In the genomic region with DNA sequence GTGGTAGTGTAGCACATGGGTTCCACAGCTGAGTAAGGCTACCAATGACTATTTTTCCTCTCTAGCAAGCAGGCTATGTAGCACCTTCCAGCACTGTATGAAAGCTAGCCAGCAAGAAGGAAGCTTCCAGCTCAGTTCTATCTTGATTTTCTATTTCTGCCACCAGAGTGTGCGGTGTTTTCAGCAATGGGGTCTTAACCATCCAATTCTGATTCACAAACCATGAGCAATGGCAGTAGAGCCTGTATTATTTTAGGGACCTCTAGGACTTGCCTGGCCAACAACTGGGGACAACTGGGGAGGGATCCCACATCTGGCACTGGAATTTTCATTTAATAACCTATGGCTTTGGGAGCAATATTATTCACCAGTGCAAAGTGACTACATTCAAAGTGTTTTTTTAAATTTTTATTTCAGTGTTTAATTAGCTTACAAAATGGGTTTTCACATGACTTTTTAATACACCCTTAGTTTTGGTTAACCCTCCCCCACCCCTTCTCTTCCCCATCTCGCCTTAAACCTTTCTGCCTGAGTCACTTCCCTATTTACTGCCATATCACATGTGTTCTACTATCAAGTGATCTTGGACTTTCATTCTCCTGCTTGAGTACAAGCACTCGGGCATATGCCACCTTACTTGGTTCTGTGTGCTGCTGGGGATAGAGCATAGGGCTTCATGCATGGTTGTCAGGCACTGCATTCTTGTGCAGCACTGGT, we compare ENCODE assay signal across 17 mouse cellular contexts. TPM values are rescaled to one million over a fixed set of nuclear protein-coding genes. Genes with fewer than 3 reads are reported as not detected.
DNase-seq lines count a peak whose midpoint lies in the region; ATAC-seq and TF ChIP-seq lines count a peak whose summit lies in the region.
"Had no signal": no experiment of that assay in that cellular context is flagged by ENCODE, and none has a peak within 500 bp of the region (broad histone marks: within the 10 kb centered on the region; RNA-seq: fewer than 3 reads in every experiment).

No protein-coding gene starts in this region.

- H3K9ac ChIP-seq in hindbrain, postnatal 0 days (replicated peaks; ENCODE audit: low read length) = no peak overlapping the region
- H3K9ac ChIP-seq: embryonic facial prominence, embryonic 12.5 days had no signal

- H3K9me3 ChIP-seq in hindbrain, postnatal 0 days (ENCODE audit: low read length) = no peaks in the 10 kb centered on the region
- H3K9me3 ChIP-seq: embryonic facial prominence, embryonic 12.5 days; hindbrain, embryonic 10.5 days had no signal

- H3K36me3 ChIP-seq in hindbrain, postnatal 0 days (ENCODE audit: insufficient read depth, low read length) = no peaks in the 10 kb centered on the region
- H3K36me3 ChIP-seq: embryonic facial prominence, embryonic 12.5 days; hindbrain, embryonic 10.5 days had no signal

- H3K4me2 ChIP-seq in hindbrain, postnatal 0 days (ENCODE audit: low read depth, low read length) = no peak overlapping the region
- H3K4me2 ChIP-seq: embryonic facial prominence, embryonic 12.5 days had no signal

- no peaks in the 10 kb centered on the region for H3K27me3 ChIP-seq in hindbrain, postnatal 0 days (ENCODE audit: insufficient read depth, low read length)
- H3K27me3 ChIP-seq: embryonic facial prominence, embryonic 12.5 days; Patski had no signal

- no peak overlapping the region for H3K4me3 ChIP-seq in hindbrain, postnatal 0 days (ENCODE audit: low read length)
- H3K4me3 ChIP-seq: embryonic facial prominence, embryonic 12.5 days; heart, adult 2 months; hindbrain, embryonic 10.5 days had no signal

- H3K27ac ChIP-seq in hindbrain, postnatal 0 days = no peak overlapping the region
- H3K27ac ChIP-seq: heart, adult 2 months; hindbrain, embryonic 10.5 days had no signal

- no peak for TF ChIP-seq CTCF in hindbrain, postnatal 0 days (IDR thresholded peaks at IDR 0.05; ENCODE audit: low read depth)

- ATAC-seq in frontal cortex, adult (ENCODE audit: low TSS enrichment) = peak; percentile 38; the same call in 1 of the 2 replicates
- ATAC-seq in hematopoietic stem cell, adult 5-6 weeks (replicated peaks in 1 of 2; ENCODE audit: insufficient read depth in 1 of 2, low FRiP score in 2 of 2, low TSS enrichment in 1 of 2, low read depth in 1 of 2, poor library complexity in 2 of 2, severe bottlenecking in 2 of 2) = peak; percentile 83 to 90
- ATAC-seq in megakaryocyte-erythroid progenitor cell, adult 5-6 weeks (replicated peaks; ENCODE audit: low FRiP score, low TSS enrichment, poor library complexity, severe bottlenecking) = 0 out of 2 replicates have a peak, but pooled peaks have one; percentile 43
- no peak for ATAC-seq in hindbrain, postnatal 0 days
- ATAC-seq: forebrain, embryonic 16.5 days had no signal

- 92% methylated on average over 3 of the region's 3 CpGs for WGBS in hindbrain, postnatal 0 days

- H3K4me1 ChIP-seq in hindbrain, postnatal 0 days (ENCODE audit: insufficient read depth, low read length) = no peaks in the 10 kb centered on the region

- DNase-seq in frontal cortex, postnatal 36 days (ENCODE audit: low spot score in 2 of 2) = no peak
- peak; percentile 77 for DNase-seq in A20 (ENCODE audit: low read depth, low spot score)
- DNase-seq in ovary, postnatal 36 days (ENCODE audit: low spot score) = no peak
- DNase-seq in layer of hippocampus, adult 11-12 months (ENCODE audit: low spot score) = no peak
- no peak for DNase-seq in hindbrain, postnatal 0 days (ENCODE audit: low spot score)
- DNase-seq: adrenal gland, postnatal 25 days; cerebellum, adult 8-10 months; heart, adult 2 months; kidney, postnatal 4 days; thymus, postnatal 4 days had no signal

RNA-seq across cellular contexts. Expression of a gene that starts 16.4 kb away (rescaled TPM):
- 240 and 243 TPM in 2 replicates for total RNA-seq in hematopoietic stem cell, adult 5-6 weeks (2017)
- total RNA-seq in megakaryocyte-erythroid progenitor cell, adult 5-6 weeks (2014; fragmentation: Nextera tagmentation) = 60.4 and 69.2 TPM in 2 replicates
- 218 and 226 TPM in 2 replicates for total RNA-seq in megakaryocyte-erythroid progenitor cell, adult 5-6 weeks (2017)
- total RNA-seq in hindbrain, postnatal 0 days (2014; rRNA removed) = 130 and 131 TPM in 2 replicates
- polyA plus RNA-seq in hindbrain, postnatal 0 days (2015; fragmentation: Nextera tagmentation; extraction: Ambion mirVana) = 119 and 127 TPM in 2 replicates

RNA-seq across cellular contexts. Expression of a gene that starts 26.6 kb away (rescaled TPM):
- 10.0 and 14.9 TPM in 2 replicates for total RNA-seq in hematopoietic stem cell, adult 5-6 weeks (2017)
- total RNA-seq in megakaryocyte-erythroid progenitor cell, adult 5-6 weeks (2014; fragmentation: Nextera tagmentation) = 9.5 and 13.2 TPM in 2 replicates
- 4.9 and 6.2 TPM in 2 replicates for total RNA-seq in megakaryocyte-erythroid progenitor cell, adult 5-6 weeks (2017)
- 7.7 and 8.7 TPM in 2 replicates for total RNA-seq in hindbrain, postnatal 0 days (2014; rRNA removed)
- polyA plus RNA-seq in hindbrain, postnatal 0 days (2015; fragmentation: Nextera tagmentation; extraction: Ambion mirVana) = 8.1 and 8.5 TPM in 2 replicates
